Mouse (Mus musculus): ENCODE measurements around the gene Gm17067.
"Not testable (repeated sequence)": the region's sequence is repeated elsewhere in the genome, so short reads cannot be mapped to it uniquely, and the experiment has no call there.

GRCm38 (mm10) chr7:42660140-42660539 is 66.7 kb downstream of the Gm17067 start:
- TF ChIP-seq CTCF (IDR thresholded peaks at IDR 0.05; ENCODE audit: low read depth, low read length); POLR2A (IDR thresholded peaks at IDR 0.05; ENCODE audit: extremely low read depth, insufficient read depth, low read length): not testable (repeated sequence)

Data from liver, adult 2 months (tissue).